ENCODE assay signal across 28 mouse cellular contexts in genomic region chr1:37258443-37258842, GRCm38 (mm10). TPM values are rescaled to one million over a fixed set of nuclear protein-coding genes. Genes with fewer than 3 reads are reported as not detected.
DNase-seq lines count a peak whose midpoint lies in the region; TF ChIP-seq lines count a peak whose summit lies in the region.
"Had no signal": no experiment of that assay in that cellular context is flagged by ENCODE, and none has a peak within 500 bp of the region (broad histone marks: within the 10 kb centered on the region; RNA-seq: fewer than 3 reads in every experiment).

No protein-coding gene starts in this region.

- TF ChIP-seq CTCF in layer of hippocampus, adult 2 months (conservative IDR thresholded peaks at IDR 0.05) = peak; percentile 46
- TF ChIP-seq CTCF in E14TG2a.4 (conservative IDR thresholded peaks at IDR 0.05; ENCODE audit: low read length) = peak; percentile 81

- no peak for DNase-seq in layer of hippocampus, adult 2 months (ENCODE audit: low spot score in 2 of 2)
- DNase-seq in layer of hippocampus, adult 9-10 months (ENCODE audit: low spot score) = no peak
- DNase-seq in 416B (ENCODE audit: low read depth) = peak; percentile 20
- DNase-seq in R1 (ENCODE audit: low read depth, low spot score) = peak; percentile 52
- DNase-seq in cerebellum, postnatal 14 days = no peak
- DNase-seq in left cerebral cortex, adult 11 months (ENCODE audit: low spot score) = no peak
- DNase-seq in cerebellum, adult 8-10 months = no peak
- DNase-seq: adrenal gland, postnatal 25 days; B cell, adult 2 months; cerebellum, adult 18-20 months; cerebellum, postnatal 36 days; gastrocnemius, postnatal 14 days; heart, postnatal 36 days; kidney, adult 18-20 months; kidney, postnatal 36 days; layer of hippocampus, postnatal 36 days; right cerebral cortex, postnatal 25 days; thymus, adult 18-20 months; thymus, postnatal 36 days had no signal

- no peaks in the 10 kb centered on the region for H3K9me3 ChIP-seq in E14TG2a.4 (ENCODE audit: low read length)
- H3K9me3 ChIP-seq: hindbrain, embryonic 13.5 days; limb, embryonic 15.5 days; midbrain, embryonic 13.5 days had no signal

- peaks cover 13% of the 10 kb centered on the region for H3K4me1 ChIP-seq in E14TG2a.4 (replicated peaks; ENCODE audit: low read depth, low read length)
- H3K4me1 ChIP-seq: hindbrain, embryonic 13.5 days; limb, embryonic 10.5 days; limb, embryonic 15.5 days; midbrain, embryonic 13.5 days had no signal

- H3K36me3 ChIP-seq in E14TG2a.4 (ENCODE audit: insufficient read depth, low read length) = no peaks in the 10 kb centered on the region
- H3K36me3 ChIP-seq: hindbrain, embryonic 13.5 days; limb, embryonic 10.5 days; limb, embryonic 15.5 days; midbrain, embryonic 13.5 days had no signal

- H3K27me3 ChIP-seq in E14TG2a.4 (ENCODE audit: insufficient read depth, low read length) = peaks cover 5% of the 10 kb centered on the region; the same call in 1 of the 2 replicates
- H3K27me3 ChIP-seq: hindbrain, embryonic 13.5 days; limb, embryonic 15.5 days; midbrain, embryonic 13.5 days had no signal

- H3K4me3 ChIP-seq in layer of hippocampus, adult 2 months = no peak overlapping the region
- H3K4me3 ChIP-seq in E14TG2a.4 (replicated peaks; ENCODE audit: low read length) = no peak overlapping the region
- H3K4me3 ChIP-seq: hindbrain, embryonic 13.5 days; limb, embryonic 10.5 days; limb, embryonic 15.5 days; midbrain, embryonic 13.5 days had no signal

- H3K27ac ChIP-seq in layer of hippocampus, adult 2 months = no peak overlapping the region
- H3K27ac ChIP-seq: hindbrain, embryonic 13.5 days; limb, embryonic 10.5 days; limb, embryonic 15.5 days; macrophage; midbrain, embryonic 13.5 days had no signal

RNA-seq across cellular contexts. Expression of gene Inpp4a, which starts 41.2 kb away (rescaled TPM):
- total RNA-seq in layer of hippocampus, adult 2 months (2021) = 100 to 1,000 TPM; 168 TPM

RNA-seq across cellular contexts. Expression of gene Cnga3, which starts 44.2 kb away (rescaled TPM):
- total RNA-seq in layer of hippocampus, adult 2 months (2021) = under 1 TPM; 0.38 to 0.66 TPM
- total RNA-seq: granulocyte monocyte progenitor cell, adult 5-6 weeks; megakaryocyte-erythroid progenitor cell, adult 5-6 weeks; neutrophil, adult 5-6 weeks had no signal

Comparison
In these comparisons a context has a peak if more than half of its experiments do, and no peak if none do; other contexts are left out.
1. DNase-seq: peak in 416B (single experiment) and R1 (single experiment); none in layer of hippocampus, adult 2 months (0 of 2), layer of hippocampus, adult 9-10 months (single experiment), cerebellum, postnatal 14 days (0 of 2), left cerebral cortex, adult 11 months (single experiment) and cerebellum, adult 8-10 months (single experiment).